9 mouse cellular contexts compared by ENCODE assay signal in the genomic region with DNA sequence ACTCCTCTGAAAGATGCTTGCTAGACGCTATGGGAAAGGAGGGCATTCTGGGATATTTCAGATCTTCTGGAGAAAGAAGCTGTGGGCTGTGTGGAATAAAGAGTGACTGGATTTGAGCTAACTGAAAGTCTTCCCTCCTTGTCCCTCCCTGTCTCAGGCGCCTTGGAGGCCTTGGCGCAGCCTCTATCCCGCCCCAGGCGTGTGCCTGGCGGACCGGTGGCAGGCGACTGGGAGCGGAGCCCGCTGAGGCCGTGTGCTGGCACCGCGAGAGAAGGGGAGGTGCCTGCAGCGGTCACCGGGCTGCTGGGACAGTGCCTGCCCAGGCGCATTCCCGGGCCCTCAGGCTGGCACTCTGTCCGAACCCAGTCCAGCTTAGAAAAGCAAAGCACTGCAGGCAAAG. TPM values are rescaled to one million over a fixed set of nuclear protein-coding genes. Genes with fewer than 3 reads are reported as not detected.
DNase-seq lines count a peak whose midpoint lies in the region; ATAC-seq lines count a peak whose summit lies in the region.
"Had no signal": no experiment of that assay in that cellular context is flagged by ENCODE, and none has a peak within 500 bp of the region (broad histone marks: within the 10 kb centered on the region; RNA-seq: fewer than 3 reads in every experiment).

No protein-coding gene starts in this region.

- H3K9me3 ChIP-seq in intestine, embryonic 16.5 days (ENCODE audit: control insufficient read depth, low read length): peaks cover 9% of the 10 kb centered on the region
- H3K9me3 ChIP-seq in liver, embryonic 13.5 days (replicated peaks): no peaks in the 10 kb centered on the region

- H3K36me3 ChIP-seq in intestine, embryonic 16.5 days (ENCODE audit: control insufficient read depth, insufficient read depth, low read length): no peaks in the 10 kb centered on the region
- no peaks in the 10 kb centered on the region for H3K36me3 ChIP-seq in liver, embryonic 13.5 days
- H3K36me3 ChIP-seq: G1E had no signal

- no peak overlapping the region; the same call in 1 of the 2 replicates for H3K4me2 ChIP-seq in intestine, embryonic 16.5 days (ENCODE audit: low read depth, low read length)
- peak overlapping the region; percentile 19; the same call in 1 of the 2 replicates for H3K4me2 ChIP-seq in liver, embryonic 13.5 days

- peaks cover 17% of the 10 kb centered on the region; the same call in 1 of the 2 replicates for H3K4me1 ChIP-seq in intestine, embryonic 16.5 days (ENCODE audit: control insufficient read depth, insufficient read depth, low read length)
- 0 out of 2 replicates have a peak, but pooled peaks cover 4% of the 10 kb centered on the region for H3K4me1 ChIP-seq in liver, embryonic 13.5 days (replicated peaks)

- H3K27me3 ChIP-seq in intestine, embryonic 16.5 days (replicated peaks; ENCODE audit: control insufficient read depth, insufficient read depth, low read length): peaks cover 75% of the 10 kb centered on the region
- peaks cover 75% of the 10 kb centered on the region for H3K27me3 ChIP-seq in liver, embryonic 13.5 days

- no peak overlapping the region; the same call in 1 of the 2 replicates for H3K4me3 ChIP-seq in intestine, embryonic 16.5 days (ENCODE audit: low read length)
- H3K4me3 ChIP-seq in liver, embryonic 13.5 days (replicated peaks): no peak overlapping the region

- DNase-seq in left cerebral cortex, adult 18-20 months (ENCODE audit: low spot score in 2 of 2): peak; percentile 11 to 38
- DNase-seq in left cerebral cortex, adult 9 months (ENCODE audit: low spot score in 2 of 2): no peak
- peak; percentile 38 to 54 for DNase-seq in cerebellum, postnatal 25 days
- peak; percentile 58 to 74 for DNase-seq in heart, adult 18-20 months
- no peak for DNase-seq in liver, embryonic 13.5 days
- DNase-seq in skeletal muscle tissue, adult 2 months (ENCODE audit: low read depth, low spot score): peak; percentile 5
- DNase-seq in spleen, adult 12 weeks (ENCODE audit: low spot score): no peak

- no peak overlapping the region for H3K9ac ChIP-seq in intestine, embryonic 16.5 days (ENCODE audit: low read depth, low read length)
- H3K9ac ChIP-seq in liver, embryonic 13.5 days: no peak overlapping the region

- 5% methylated on average over 18 of the region's 18 CpGs for WGBS in intestine, embryonic 16.5 days
- 3% methylated on average over 18 of the region's 18 CpGs for whole genome bisulfite sequencing in liver, embryonic 13.5 days (ENCODE audit: insufficient replicate concordance)

- H3K27ac ChIP-seq in intestine, embryonic 16.5 days (ENCODE audit: low read length): no peak overlapping the region
- H3K27ac ChIP-seq in liver, embryonic 13.5 days: no peak overlapping the region

- ATAC-seq in intestine, embryonic 16.5 days: peak; percentile 50; the same call in 1 of the 2 replicates
- no peak for ATAC-seq in liver, embryonic 13.5 days (ENCODE audit: low read depth)

RNA-seq across cellular contexts. Expression of a gene that starts 1.1 kb away (rescaled TPM):
- total RNA-seq in left cerebral cortex, adult 18-20 months (2021): 1 to 10 TPM; 5.6 to 6.0 TPM
- not detected for total RNA-seq in heart, adult 18-20 months (2021)
- 3.1 and 4.2 TPM in 2 replicates for polyA plus RNA-seq in intestine, embryonic 16.5 days (2015; fragmentation: Nextera tagmentation; extraction: Ambion mirVana)
- 0.07 TPM in 1 of 2 replicates, not detected in the other for polyA plus RNA-seq in liver, embryonic 13.5 days (2015; fragmentation: Nextera tagmentation; extraction: Ambion mirVana)
- total RNA-seq: G1E had no signal
- polyA plus RNA-seq: G1E had no signal

RNA-seq across cellular contexts. Expression of a gene that starts 27.0 kb away (rescaled TPM):
- under 1 TPM in 1 of 2 experiments, not detected in 1; 0.21 TPM for total RNA-seq in left cerebral cortex, adult 18-20 months (2021)
- total RNA-seq in heart, adult 18-20 months (2021): 10 to 100 TPM; 39.7 to 47.2 TPM
- polyA plus RNA-seq in intestine, embryonic 16.5 days (2015; fragmentation: Nextera tagmentation; extraction: Ambion mirVana): 1.2 and 2.2 TPM in 2 replicates
- polyA plus RNA-seq in liver, embryonic 13.5 days (2015; fragmentation: Nextera tagmentation; extraction: Ambion mirVana): 28.5 and 36.6 TPM in 2 replicates
- total RNA-seq: G1E had no signal
- polyA plus RNA-seq: G1E had no signal

Comparison
In these comparisons a context has a peak if more than half of its experiments do, and no peak if none do; other contexts are left out.
1. DNase-seq: peak in left cerebral cortex, adult 18-20 months (2 of 2), cerebellum, postnatal 25 days (2 of 2), heart, adult 18-20 months (2 of 2) and skeletal muscle tissue, adult 2 months (single experiment); none in left cerebral cortex, adult 9 months (0 of 2), liver, embryonic 13.5 days (single experiment) and spleen, adult 12 weeks (single experiment).
2. RNA of a gene that starts 1.1 kb away (total RNA-seq): 5.6 to 6.0 TPM in left cerebral cortex, adult 18-20 months; not detected in heart, adult 18-20 months; every median in the first group is over 4 times any median in the second.
3. RNA of a gene that starts 27.0 kb away (total RNA-seq): 39.7 to 47.2 TPM in heart, adult 18-20 months; 0.21 TPM in left cerebral cortex, adult 18-20 months; every median in the first group is over 10 times any median in the second.